Mouse (Mus musculus) olfactory bulb, adult 2 months (tissue): ENCODE data around the gene Drosha. TPM values are rescaled to one million over a fixed set of nuclear protein-coding genes. Genes with fewer than 3 reads are reported as not detected.

Experiments used
- H3K27ac ChIP-seq: fragments of 200-500 bp; 2 replicates; pipeline ENCODE4 v1.5.1; 2012; ENCODE audit warnings: low read depth, low read length; ENCODE audit not compliant: insufficient read depth
- H3K4me1 ChIP-seq: fragments of 200-500 bp; 2 replicates; pipeline ENCODE4 v1.6.1; 2012; ENCODE audit warnings: low read length; ENCODE audit not compliant: control insufficient read depth, insufficient read depth
- H3K4me3 ChIP-seq: fragments of 200-500 bp; 2 replicates; pipeline ENCODE4 v1.5.1; 2012; ENCODE audit warnings: mild to moderate bottlenecking, low read depth, low read length, moderate library complexity; ENCODE audit not compliant: insufficient read depth
- CTCF ChIP-seq: fragments of 200-500 bp; IDR thresholded peaks from 2 replicates; pipeline ENCODE4 v1.5.1; 2012; ENCODE audit warnings: low read depth, mild to moderate bottlenecking, low read length, moderate library complexity; ENCODE audit not compliant: insufficient read depth
- POLR2A ChIP-seq: fragments of 200-500 bp; IDR thresholded peaks from 2 replicates; pipeline ENCODE4 v1.6.1; 2012; ENCODE audit warnings: mild to moderate bottlenecking, low read depth, low read length, moderate library complexity; ENCODE audit not compliant: insufficient read depth
- WGBS: fragments of 180-500 bp; shearing (Covaris S2); methylation state at CpG from one replicate; pipeline ENCODE4 v1.1.7; 2018; 5-methylcytosine and 5-hydroxymethylcytosine counted together
- polyA plus RNA-seq: library from polyadenylated mRNA; stranded (reverse); fragments of >200 nt; gene quantifications from 2 replicates; pipeline ENCODE4 v1.2.4, GENCODE M21; 2012; ENCODE audit warnings: low replicate concordance; ENCODE audit not compliant: missing spikeins, insufficient read depth, insufficient read length

Gene Drosha
- polyA plus RNA-seq, 1 experiment = not detected

DNA sequence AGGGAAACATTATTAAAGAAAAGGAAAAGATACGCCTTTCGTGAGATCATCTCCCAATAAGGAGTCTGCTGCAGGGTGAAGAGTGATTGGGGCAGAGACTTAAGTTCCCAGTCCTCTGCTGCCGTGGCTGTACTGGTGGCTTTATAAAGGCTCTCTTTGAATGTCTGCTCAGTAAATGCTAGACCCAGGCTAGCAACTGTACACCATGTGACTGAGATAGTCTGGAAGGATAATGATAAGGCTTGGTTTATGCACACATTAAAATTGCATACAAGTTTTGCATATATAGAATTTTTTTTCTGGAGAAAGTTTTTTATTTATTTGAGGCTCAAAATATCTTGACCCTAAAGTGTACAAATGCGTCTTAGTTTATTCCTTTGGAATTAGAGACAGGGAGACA is 63.7 kb downstream of the Drosha start:
- TF ChIP-seq POLR2A = no peak
- no peak for TF ChIP-seq CTCF
- no peak overlapping the region for H3K4me3 ChIP-seq
- H3K27ac ChIP-seq = no peak overlapping the region
- peaks cover 5% of the 10 kb centered on the region; the same call in 1 of the 2 replicates for H3K4me1 ChIP-seq
- WGBS = 93% methylated on average over 4 of the region's 4 CpGs

DNA sequence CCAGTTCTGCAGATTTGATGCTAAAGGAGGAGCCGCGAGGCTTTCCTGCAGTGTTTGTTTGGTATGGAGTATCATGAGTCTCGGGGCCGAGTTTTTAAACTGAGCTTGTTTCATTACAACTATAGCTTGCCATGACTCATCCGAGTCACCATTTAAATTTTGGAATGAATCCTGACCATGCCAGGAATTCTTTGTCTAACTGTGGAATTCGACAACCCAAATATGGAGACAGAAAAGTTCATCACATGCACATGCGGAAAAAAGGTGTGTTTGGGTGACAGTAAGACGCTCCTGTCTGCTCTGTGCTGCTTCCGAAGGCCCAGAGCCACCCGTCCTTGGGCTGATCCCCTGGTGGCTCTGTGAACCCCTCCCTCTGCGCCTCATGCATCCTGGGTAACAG is 65.3 kb downstream of the Drosha start:
- TF ChIP-seq POLR2A = no peak
- TF ChIP-seq CTCF = no peak
- WGBS = 86% methylated on average over 11 of the region's 11 CpGs
- H3K4me3 ChIP-seq = no peak overlapping the region
- peaks cover 3% of the 10 kb centered on the region; the same call in 1 of the 2 replicates for H3K4me1 ChIP-seq
- H3K27ac ChIP-seq = no peak overlapping the region

DNA sequence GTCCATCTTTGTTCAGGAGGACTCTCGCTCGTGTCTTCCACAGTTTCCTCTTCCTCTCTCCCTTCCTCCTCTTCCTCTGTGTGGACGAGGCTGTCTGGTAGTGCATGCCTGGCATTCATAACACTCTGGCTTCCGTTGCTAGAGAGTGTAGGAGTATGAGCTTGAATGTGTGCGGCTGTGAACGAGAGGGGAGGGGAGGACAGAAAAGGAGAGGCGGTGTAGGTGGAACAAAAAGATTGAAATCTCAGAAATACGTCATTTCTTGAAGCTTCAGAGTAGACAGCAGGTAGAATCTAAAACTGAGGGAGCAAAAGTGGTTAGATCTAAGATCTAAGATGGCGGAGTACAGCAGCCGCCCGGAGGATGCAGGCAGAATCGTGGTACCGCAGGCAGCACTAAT is 70.8 kb downstream of the Drosha start:
- H3K4me3 ChIP-seq = no peak overlapping the region
- no peak for TF ChIP-seq POLR2A
- TF ChIP-seq CTCF = no peak
- H3K4me1 ChIP-seq = no peaks in the 10 kb centered on the region
- 91% methylated on average over 13 of the region's 13 CpGs for WGBS
- no peak overlapping the region for H3K27ac ChIP-seq

DNA sequence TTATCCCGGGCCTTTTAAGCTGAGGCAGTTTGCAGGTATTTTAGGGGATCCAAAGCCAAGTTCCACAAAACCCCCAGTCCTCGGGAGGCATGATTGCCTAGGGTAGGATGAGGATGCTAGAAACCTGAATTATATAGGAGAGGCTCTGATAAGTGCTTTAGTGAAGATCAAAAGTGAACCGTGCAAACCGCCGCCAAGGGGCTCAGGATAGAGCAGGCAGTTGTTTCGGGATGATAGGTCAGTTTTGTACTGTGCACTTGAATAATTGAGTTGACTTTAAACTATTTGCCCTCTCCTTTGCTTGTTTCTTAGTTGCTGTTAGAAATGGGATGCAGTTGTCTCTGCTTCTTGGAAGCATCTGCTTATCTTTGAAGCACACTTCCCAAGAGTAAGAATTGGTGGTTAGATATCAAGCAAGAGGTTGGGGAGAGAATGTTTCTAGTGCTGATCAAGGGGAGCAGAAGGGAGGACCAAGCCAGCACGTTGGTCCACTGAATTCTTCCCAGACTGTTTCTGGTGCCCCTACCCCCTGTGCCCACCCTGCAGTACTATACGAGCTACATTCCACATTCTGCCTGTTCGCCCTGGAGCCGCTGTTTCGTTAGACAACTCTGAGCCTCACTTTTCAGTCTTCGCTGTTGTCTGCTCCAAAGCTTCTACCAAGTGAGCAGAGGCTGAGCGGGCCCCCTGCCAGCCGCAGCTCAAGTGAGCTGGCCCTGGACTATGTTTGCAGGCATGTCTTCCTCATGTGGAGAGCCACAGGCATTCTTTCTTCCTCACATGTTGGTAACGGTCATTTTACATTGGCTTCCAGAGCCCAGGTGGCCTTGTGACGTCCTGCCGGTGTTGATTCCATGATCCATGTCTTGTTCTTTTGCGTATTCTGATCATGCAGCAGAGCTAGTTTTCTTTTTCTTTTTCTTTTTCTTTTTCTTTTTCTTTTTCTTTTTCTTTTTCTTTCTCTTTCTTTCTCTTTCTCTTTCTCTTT is 71.7 kb downstream of the Drosha start:
- WGBS = 93% methylated on average over 18 of the region's 18 CpGs
- Histone ChIP-seq H3K4me3 (no peak overlapping the region), H3K4me1 (no peaks in the 10 kb centered on the region), H3K27ac (no peak overlapping the region)
- TF ChIP-seq CTCF (no peak), POLR2A (no peak)

DNA sequence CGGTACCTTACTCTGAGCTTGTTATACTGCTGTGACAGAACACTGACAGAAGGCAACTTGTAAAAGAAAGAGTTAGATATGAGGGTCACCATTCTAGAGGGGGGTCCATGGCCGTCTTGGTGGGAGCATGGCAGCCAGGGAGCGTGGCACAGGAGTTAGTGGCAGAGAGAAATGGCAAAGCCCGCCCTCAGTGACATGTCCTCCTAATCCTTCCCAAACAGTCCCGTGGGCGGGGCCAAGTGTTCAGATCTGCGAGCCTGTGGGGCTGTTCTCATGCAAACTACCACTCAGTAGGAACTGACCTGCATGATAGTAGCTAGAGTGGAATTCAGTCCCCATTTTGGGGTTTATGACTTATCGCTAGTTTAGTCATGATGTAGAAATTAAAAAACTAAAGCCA is 73.2 kb downstream of the Drosha start:
- no peak overlapping the region for H3K4me3 ChIP-seq
- no peak overlapping the region for H3K27ac ChIP-seq
- H3K4me1 ChIP-seq = no peaks in the 10 kb centered on the region
- TF ChIP-seq CTCF = no peak
- 93% methylated on average over 8 of the region's 8 CpGs for WGBS

DNA sequence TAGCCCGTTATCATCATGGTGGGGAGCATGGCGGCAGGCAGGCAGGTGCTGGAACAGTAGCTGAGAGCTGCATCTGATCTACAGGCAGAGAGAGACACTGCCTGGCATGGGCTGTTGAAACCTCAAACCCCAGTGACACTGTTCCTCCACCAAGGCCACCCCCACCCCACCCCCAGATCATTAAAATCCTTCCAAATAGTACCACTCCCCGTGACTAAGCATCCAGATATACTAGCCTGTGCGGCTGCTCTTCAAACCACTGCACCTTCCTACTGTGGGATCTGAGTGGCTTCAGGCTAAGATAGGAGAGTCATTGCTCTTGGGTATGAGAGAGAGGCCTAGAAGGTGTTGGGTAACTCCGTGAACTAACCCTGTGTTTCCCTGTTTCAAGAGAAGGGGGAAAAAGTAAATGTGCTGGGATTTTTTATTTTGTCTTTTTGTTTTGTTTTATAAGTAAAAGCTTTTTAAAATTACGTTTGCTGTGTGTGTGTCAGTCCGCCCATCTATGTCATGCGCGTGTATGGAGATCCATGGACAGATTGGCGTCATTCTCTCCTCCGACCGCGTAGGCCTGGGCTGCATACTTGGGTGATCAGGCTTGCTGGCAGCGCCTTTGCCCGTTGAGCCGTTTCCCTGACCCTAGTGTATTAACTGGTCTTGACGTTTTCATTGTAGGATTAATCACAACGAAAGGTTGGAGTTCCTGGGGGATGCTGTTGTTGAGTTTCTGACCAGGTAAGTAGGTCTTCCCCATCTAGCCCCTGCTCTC is 76.0 kb downstream of the Drosha start:
- 90% methylated on average over 18 of the region's 18 CpGs for WGBS
- Histone ChIP-seq H3K4me1 (0 out of 2 replicates have a peak, but pooled peaks cover under 1% of the 10 kb centered on the region), H3K4me3 (no peak overlapping the region), H3K27ac (no peak overlapping the region)
- TF ChIP-seq CTCF (no peak), POLR2A (no peak)

DNA sequence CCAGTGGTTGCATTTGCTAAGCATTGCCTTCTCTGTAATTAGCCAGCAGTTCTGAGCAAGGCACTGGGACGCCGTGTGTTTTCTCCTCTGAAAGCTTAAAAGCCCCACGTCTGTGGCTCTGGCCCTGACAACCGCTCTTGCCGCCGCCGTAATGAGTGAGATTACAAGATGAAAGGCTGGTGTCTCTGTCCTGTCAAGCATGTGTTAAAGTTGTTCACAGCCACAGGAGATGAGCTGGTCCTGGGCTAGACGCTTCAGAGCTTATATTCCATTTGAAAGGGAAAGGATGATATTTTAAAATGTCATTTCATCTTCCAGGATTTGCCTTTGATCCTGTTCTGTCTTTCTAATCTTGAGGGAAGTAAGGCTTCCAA is 76.6 kb downstream of the Drosha start:
- no peak for TF ChIP-seq POLR2A
- no peak for TF ChIP-seq CTCF
- H3K27ac ChIP-seq = no peak overlapping the region
- H3K4me3 ChIP-seq = no peak overlapping the region
- H3K4me1 ChIP-seq = 0 out of 2 replicates have a peak, but pooled peaks cover 2% of the 10 kb centered on the region
- 64% methylated on average over 8 of the region's 8 CpGs for WGBS

DNA sequence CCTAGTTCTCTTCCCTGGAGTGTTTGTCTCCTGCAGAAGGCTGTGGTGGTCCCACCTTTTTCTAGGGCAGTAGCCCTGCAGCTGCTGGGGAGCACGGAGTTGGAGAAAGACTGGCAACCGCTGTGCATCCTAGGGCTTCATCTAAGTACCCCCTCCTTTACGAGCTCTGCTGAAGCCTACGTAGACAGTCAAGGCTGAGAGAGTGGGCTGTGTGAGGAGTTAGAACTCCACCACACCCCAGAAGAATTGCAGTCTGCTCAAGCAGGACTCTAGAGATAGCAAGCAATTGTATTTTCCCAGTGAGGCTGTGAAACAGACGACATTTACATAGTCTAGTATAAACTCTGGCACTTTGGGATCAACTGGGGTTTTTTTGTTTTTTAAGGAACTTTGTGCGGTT is 79.8 kb downstream of the Drosha start:
- Histone ChIP-seq H3K4me1 (peaks cover 10% of the 10 kb centered on the region), H3K27ac (no peak overlapping the region), H3K4me3 (no peak overlapping the region)
- 80% methylated on average over 6 of the region's 6 CpGs for WGBS
- no peak for TF ChIP-seq POLR2A
- TF ChIP-seq CTCF = no peak

DNA sequence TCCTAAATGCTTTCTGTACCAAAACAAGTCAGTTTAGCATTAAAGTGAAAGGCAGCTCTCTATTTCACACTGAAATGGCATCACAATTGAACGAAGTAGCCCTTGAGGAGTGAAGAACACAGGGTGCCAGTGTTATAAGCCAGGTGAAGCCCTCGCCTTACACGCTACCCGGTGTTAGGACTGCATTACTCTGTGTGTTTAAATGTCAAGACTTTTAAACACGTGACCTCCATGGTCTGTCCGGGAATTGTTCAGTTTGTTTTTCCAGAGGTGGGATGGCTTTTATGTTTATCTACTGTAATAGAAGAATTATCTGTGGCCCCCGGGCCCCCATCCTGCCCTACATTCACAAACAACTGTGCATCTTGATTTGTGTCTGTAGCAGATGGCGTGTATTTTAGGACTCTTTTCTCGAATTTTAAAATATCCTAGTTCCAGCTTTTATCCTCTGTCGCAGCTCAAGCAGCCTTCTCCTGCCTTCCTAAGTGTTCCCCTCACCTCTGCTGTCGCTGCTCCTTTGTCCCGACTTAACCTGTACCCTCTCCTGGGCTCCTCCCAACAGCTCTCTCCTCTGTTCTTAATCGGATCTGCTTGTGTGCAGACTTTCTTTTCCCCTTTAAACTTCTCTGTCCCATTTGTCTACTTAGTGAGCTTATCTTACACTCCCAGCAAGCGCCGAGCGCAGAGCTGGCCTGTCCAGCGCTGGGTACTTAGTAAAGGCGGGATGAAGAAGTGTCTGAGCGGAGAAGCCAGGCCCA is 83.5 kb downstream of the Drosha start:
- H3K4me3 ChIP-seq = no peak overlapping the region
- peaks cover 10% of the 10 kb centered on the region for H3K4me1 ChIP-seq
- 80% methylated on average over 19 of the region's 19 CpGs for WGBS
- H3K27ac ChIP-seq = no peak overlapping the region
- TF ChIP-seq CTCF (no peak), POLR2A (no peak)
